In the genomic region with DNA sequence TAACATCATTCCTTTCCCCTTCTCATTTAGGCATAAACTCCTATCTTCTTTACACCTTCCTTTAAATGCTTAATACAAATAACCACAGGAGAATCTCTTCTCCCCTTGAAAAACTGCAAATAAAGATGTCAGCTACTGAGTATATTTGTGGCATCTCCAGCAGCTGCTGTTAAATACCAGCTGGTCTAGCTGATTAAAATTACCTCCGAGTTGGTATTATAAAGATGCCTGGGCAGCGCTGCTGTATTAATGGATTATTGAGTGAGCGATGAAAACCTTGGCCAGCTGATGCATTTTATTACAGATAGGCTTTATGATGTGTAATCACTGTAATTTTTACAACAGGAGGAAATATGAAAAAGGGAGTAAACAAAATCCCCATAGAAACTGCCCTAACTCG, we compare ENCODE assay signal across 21 mouse cellular contexts.
DNase-seq lines count a peak whose midpoint lies in the region; ATAC-seq lines count a peak whose summit lies in the region.
"Had no signal": no experiment of that assay in that cellular context is flagged by ENCODE, and none has a peak within 500 bp of the region (broad histone marks: within the 10 kb centered on the region; RNA-seq: fewer than 3 reads in every experiment).

No protein-coding gene starts in this region.

- no peaks in the 10 kb centered on the region for H3K36me3 ChIP-seq in forebrain, embryonic 14.5 days (ENCODE audit: control insufficient read depth, insufficient read depth, low read length)
- no peaks in the 10 kb centered on the region for H3K36me3 ChIP-seq in forebrain, embryonic 12.5 days (replicated peaks)
- H3K36me3 ChIP-seq in midbrain, embryonic 16.5 days (ENCODE audit: control insufficient read depth, insufficient read depth, low read length), result no peaks in the 10 kb centered on the region
- H3K36me3 ChIP-seq in heart, embryonic 12.5 days, result no peaks in the 10 kb centered on the region
- H3K36me3 ChIP-seq: embryonic facial prominence, embryonic 12.5 days had no signal

- no peaks in the 10 kb centered on the region for H3K9me3 ChIP-seq in forebrain, embryonic 14.5 days (replicated peaks; ENCODE audit: control insufficient read depth, low read length)
- no peaks in the 10 kb centered on the region for H3K9me3 ChIP-seq in forebrain, embryonic 12.5 days
- no peaks in the 10 kb centered on the region for H3K9me3 ChIP-seq in midbrain, embryonic 16.5 days (replicated peaks; ENCODE audit: control insufficient read depth, low read length, poor library complexity, severe bottlenecking)
- H3K9me3 ChIP-seq in heart, embryonic 12.5 days (replicated peaks), result no peaks in the 10 kb centered on the region
- H3K9me3 ChIP-seq: embryonic facial prominence, embryonic 12.5 days had no signal

- H3K4me3 ChIP-seq in forebrain, embryonic 14.5 days (ENCODE audit: low read depth, low read length), result no peak overlapping the region
- H3K4me3 ChIP-seq in forebrain, embryonic 12.5 days (replicated peaks), result no peak overlapping the region
- no peak overlapping the region for H3K4me3 ChIP-seq in midbrain, embryonic 16.5 days (ENCODE audit: low read depth, low read length)
- no peak overlapping the region for H3K4me3 ChIP-seq in heart, embryonic 12.5 days
- H3K4me3 ChIP-seq: embryonic facial prominence, embryonic 12.5 days; heart, adult 2 months had no signal

- peak; percentile 14 for DNase-seq in forebrain, embryonic 14.5 days (ENCODE audit: low spot score)
- peak; percentile 13 for DNase-seq in retina, adult 2 months (ENCODE audit: low read depth, low spot score)
- no peak for DNase-seq in retina, postnatal 1 day
- DNase-seq in kidney, postnatal 10 days, result no peak
- DNase-seq in lung, postnatal 36 days, result no peak
- DNase-seq: adrenal gland, adult 8-10 months; cerebellum, adult 18-20 months; cerebellum, postnatal 14 days; gastrocnemius, postnatal 25 days; heart, adult 2 months; kidney, adult 18-20 months; liver, postnatal 0 days; thymus, adult 2 months had no signal

- H3K27me3 ChIP-seq in forebrain, embryonic 14.5 days (replicated peaks; ENCODE audit: control insufficient read depth, insufficient read depth, low read length), result no peaks in the 10 kb centered on the region
- no peaks in the 10 kb centered on the region for H3K27me3 ChIP-seq in forebrain, embryonic 12.5 days
- no peaks in the 10 kb centered on the region for H3K27me3 ChIP-seq in midbrain, embryonic 16.5 days (ENCODE audit: control insufficient read depth, insufficient read depth, low read depth, low read length)
- H3K27me3 ChIP-seq in heart, embryonic 12.5 days (replicated peaks), result no peaks in the 10 kb centered on the region
- H3K27me3 ChIP-seq: embryonic facial prominence, embryonic 12.5 days had no signal

- ATAC-seq in forebrain, embryonic 14.5 days, result peak; percentile 40; the same call in 1 of the 2 replicates
- no peak for ATAC-seq in forebrain, embryonic 12.5 days (ENCODE audit: low FRiP score)
- 0 out of 2 replicates have a peak, but pooled peaks have one; percentile 50 for ATAC-seq in midbrain, embryonic 16.5 days
- no peak for ATAC-seq in heart, embryonic 12.5 days (ENCODE audit: insufficient number of reproducible peaks, low FRiP score)
- ATAC-seq: activated CD4-positive, CD25-positive, alpha-beta regulatory T cell, adult 4 months; inflammation-experienced regulatory T-cells, adult 6 months; liver, postnatal 0 days had no signal

- WGBS in forebrain, embryonic 14.5 days, result 76% methylated on average over 4 of the region's 4 CpGs
- 78% methylated on average over 4 of the region's 4 CpGs for WGBS in forebrain, embryonic 12.5 days
- WGBS in midbrain, embryonic 16.5 days, result 35% methylated on average over 4 of the region's 4 CpGs
- 91% methylated on average over 4 of the region's 4 CpGs for WGBS in heart, embryonic 12.5 days

- no peaks in the 10 kb centered on the region for H3K4me1 ChIP-seq in forebrain, embryonic 14.5 days (ENCODE audit: control insufficient read depth, insufficient read depth, low read length)
- H3K4me1 ChIP-seq in forebrain, embryonic 12.5 days, result peaks cover 13% of the 10 kb centered on the region
- peaks cover 5% of the 10 kb centered on the region for H3K4me1 ChIP-seq in midbrain, embryonic 16.5 days (ENCODE audit: control insufficient read depth, insufficient read depth, low read length)
- no peaks in the 10 kb centered on the region for H3K4me1 ChIP-seq in heart, embryonic 12.5 days (replicated peaks)

- no peak overlapping the region for H3K9ac ChIP-seq in forebrain, embryonic 14.5 days (ENCODE audit: low read length)
- no peak overlapping the region for H3K9ac ChIP-seq in forebrain, embryonic 12.5 days
- no peak overlapping the region for H3K9ac ChIP-seq in midbrain, embryonic 16.5 days (ENCODE audit: low read depth, low read length)
- H3K9ac ChIP-seq in heart, embryonic 12.5 days, result no peak overlapping the region
- H3K9ac ChIP-seq: embryonic facial prominence, embryonic 12.5 days; forebrain, postnatal 0 days; liver, postnatal 0 days had no signal

- H3K27ac ChIP-seq in forebrain, embryonic 14.5 days (ENCODE audit: low read depth, low read length), result no peak overlapping the region
- H3K27ac ChIP-seq in forebrain, embryonic 12.5 days, result no peak overlapping the region
- H3K27ac ChIP-seq in midbrain, embryonic 16.5 days (ENCODE audit: low read length), result no peak overlapping the region; the same call in 1 of the 2 replicates
- no peak overlapping the region for H3K27ac ChIP-seq in heart, embryonic 12.5 days (ENCODE audit: poor library complexity, severe bottlenecking)
- H3K27ac ChIP-seq: embryonic facial prominence, embryonic 12.5 days; heart, adult 2 months; kidney, postnatal 0 days had no signal

- no peak overlapping the region for H3K4me2 ChIP-seq in forebrain, embryonic 14.5 days (ENCODE audit: low read length)
- H3K4me2 ChIP-seq in forebrain, embryonic 12.5 days, result no peak overlapping the region
- no peak overlapping the region for H3K4me2 ChIP-seq in midbrain, embryonic 16.5 days (ENCODE audit: low read length)
- no peak overlapping the region for H3K4me2 ChIP-seq in heart, embryonic 12.5 days
- H3K4me2 ChIP-seq: embryonic facial prominence, embryonic 12.5 days had no signal

Comparison
In these comparisons a context has a peak if more than half of its experiments do, and no peak if none do; other contexts are left out.
1. ATAC-seq: peak in forebrain, embryonic 14.5 days (single experiment) and midbrain, embryonic 16.5 days (single experiment); none in forebrain, embryonic 12.5 days (single experiment) and heart, embryonic 12.5 days (single experiment).
2. DNase-seq: peak in forebrain, embryonic 14.5 days (single experiment) and retina, adult 2 months (single experiment); none in retina, postnatal 1 day (single experiment), kidney, postnatal 10 days (single experiment) and lung, postnatal 36 days (single experiment).